Mouse (Mus musculus): ENCODE measurements around the gene Trim66.

The Trim66 gene

DNA sequence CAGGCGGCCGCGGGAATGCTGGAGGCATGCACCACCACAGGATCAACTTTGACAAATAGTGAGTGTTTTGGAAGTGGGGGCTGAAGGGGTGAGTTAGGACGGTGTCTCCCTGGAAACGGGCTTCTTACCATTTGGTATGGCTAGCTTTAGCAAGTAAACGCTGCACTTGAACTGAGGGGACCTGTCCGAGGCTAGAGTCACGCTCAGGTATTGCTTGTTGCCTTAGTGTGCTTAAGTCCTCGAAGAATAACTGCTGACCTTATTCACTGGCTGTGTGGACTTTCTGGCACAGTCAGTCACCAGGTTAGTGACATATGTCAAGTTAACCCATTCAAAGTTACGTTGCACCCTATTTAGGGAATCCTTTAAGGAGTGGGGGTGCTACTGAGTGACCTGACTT, 12.0 kb upstream of the Trim66 start:
- DNase-seq = no peak

GRCm38 (mm10) chr7:109518838-109519696, 11.1 kb upstream of the Trim66 start, which contains the start of gene Rpl27a:
Gene Rpl27a (plus strand): TSS chr7:109519147.
- DNase-seq = peak; percentile 97 to 99

- no peak for DNase-seq
Measured at GRCm38 (mm10) chr7:109518036-109518681, 10.2 kb upstream of the Trim66 start.

GRCm38 (mm10) chr7:109516500-109516899, 8.6 kb upstream of the Trim66 start:
- no peak for DNase-seq

DNA sequence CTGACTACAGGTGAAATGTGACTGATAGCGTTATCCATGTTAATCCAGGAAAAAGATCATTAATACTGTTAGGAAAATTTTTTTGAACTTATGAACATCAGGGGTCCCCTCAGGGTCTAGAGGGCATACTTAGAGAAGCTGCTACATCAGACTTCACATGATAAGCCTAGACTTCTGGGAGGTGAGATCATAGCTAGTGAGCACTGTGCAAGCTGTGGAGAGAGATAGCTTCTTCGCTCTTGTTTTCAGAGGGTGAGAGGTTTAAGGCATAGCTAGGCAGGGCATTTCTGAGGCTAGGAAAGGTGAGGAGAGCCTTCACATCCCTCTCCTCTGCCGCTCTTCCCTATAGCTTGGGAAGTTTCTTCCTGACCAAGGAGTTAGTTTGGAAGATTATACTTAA, 3.9 kb upstream of the Trim66 start:
- DNase-seq = no peak

- no peak for DNase-seq
Measured at GRCm38 (mm10) chr7:109510799-109511198, 2.9 kb upstream of the Trim66 start.

- no peak for DNase-seq
Measured at GRCm38 (mm10) chr7:109507572-109507971, 362 bp downstream of the Trim66 start.

DNA sequence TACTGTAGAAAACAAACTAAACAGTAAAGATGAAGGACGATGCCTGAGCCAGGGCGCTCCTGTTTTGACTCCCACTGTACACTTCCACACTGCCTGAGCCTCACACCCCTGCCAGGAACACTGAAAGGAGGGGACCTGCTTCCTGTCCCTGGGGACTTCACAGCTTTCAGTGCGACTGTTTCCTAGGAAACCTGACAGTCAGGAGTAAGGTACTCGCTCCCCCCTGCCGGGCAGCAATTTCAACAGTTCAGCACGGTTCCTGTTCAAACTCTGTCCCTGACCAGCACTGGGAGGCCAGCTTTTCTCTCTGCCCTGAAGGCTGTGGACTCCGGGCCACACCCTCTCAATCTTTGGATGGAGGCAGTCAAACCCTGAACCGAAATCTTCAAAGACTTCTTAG, 815 bp downstream of the Trim66 start:
- no peak for DNase-seq

DNA sequence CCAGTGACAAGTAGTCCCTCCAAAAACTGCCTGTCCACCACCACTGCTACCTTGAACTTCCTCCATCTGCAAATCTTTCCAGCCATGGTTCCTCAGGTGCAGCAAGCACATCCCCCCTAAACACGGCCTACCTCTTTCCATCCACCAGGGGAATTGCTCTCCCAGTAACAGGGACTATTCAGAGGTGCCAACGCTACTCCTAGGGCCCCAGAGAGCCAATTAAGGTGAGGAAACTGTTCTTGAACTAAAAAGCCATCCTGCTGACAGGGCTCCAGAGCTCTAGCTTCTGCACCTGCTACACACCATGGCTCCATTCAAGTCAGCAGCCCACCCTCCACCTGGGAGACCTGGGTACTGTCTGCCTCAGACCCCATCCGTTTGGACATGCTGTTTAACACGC, 10.4 kb downstream of the Trim66 start:
- DNase-seq = no peak

- no peak for DNase-seq
Measured at GRCm38 (mm10) chr7:109493319-109494316, 14.3 kb downstream of the Trim66 start.

DNA sequence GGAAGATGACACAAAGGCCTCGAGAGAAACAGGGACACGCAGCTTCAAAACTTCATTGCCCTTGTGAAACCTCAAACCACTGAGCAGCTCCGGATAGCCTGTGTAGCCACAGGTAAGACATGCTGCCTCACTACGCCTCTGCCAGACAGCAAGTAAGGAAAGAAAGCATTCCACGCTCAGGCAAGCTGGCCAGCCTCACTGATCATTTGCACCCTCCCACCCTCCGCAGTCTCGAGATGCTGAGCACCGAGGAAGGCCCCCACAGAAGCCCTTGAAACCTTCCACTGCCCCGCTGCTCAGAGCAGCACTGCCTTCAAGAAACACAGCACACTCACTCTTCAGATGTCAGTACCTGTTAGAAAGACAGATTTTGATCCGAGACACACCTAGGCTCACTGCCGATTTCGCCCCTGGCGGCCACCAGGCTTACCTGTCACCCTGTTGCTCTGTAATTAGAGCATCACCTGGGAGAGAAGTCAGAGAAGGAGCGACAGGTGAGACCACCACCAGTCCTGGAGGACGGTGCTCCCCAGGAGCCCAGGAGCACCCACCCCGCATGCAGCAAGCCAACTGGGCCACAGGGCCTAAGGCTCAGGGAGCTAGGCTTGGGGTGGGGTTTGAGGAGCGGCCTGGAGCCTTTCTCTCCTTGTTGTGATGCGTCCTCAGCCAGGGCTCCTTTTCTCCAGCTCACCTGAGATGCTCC, 15.2 kb downstream of the Trim66 start:
- no peak for DNase-seq

DNA sequence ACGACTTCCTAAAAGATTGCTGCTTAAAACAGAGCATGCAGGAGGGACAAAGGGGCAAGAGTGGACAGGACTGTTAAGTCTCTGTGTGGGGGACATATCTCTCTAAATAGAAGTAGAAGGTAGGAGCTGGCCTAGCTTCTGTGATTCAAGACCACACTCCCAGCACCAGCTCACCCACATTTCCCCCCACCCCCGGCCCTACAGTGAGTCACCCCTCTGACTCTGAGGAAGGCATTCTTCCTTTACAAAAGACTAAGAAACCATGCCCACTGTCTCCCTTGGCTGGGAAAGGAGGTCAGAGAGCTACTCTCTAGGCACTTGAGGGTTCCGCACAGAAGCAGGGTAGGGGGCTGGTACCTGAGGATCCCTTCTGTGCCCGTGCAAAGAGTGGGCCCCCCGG, 23.7 kb downstream of the Trim66 start:
- no peak for DNase-seq

DNA sequence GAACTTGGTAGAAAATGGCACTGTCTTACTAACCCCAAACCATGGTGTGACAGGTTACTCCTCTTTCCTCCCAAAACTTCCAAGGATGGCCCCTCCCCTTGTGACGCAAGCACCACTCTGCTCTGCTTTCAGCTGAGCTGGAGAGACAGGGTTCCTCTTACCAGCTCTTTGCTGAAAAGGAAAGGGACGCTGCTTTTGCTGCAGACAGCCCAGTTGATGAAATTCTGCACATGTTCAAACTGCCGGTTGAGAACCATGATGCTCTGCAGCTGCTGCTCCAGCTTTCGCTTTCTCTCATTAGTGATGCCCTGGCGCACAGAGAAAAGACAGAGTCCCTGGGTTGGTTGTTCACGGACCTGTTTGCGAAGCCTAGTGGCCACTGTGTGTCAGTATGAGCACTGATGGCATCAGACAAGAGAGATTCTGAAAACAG, 27.2 kb downstream of the Trim66 start:
- peak in 1 of 2 experiments; percentile 7 for DNase-seq

DNA sequence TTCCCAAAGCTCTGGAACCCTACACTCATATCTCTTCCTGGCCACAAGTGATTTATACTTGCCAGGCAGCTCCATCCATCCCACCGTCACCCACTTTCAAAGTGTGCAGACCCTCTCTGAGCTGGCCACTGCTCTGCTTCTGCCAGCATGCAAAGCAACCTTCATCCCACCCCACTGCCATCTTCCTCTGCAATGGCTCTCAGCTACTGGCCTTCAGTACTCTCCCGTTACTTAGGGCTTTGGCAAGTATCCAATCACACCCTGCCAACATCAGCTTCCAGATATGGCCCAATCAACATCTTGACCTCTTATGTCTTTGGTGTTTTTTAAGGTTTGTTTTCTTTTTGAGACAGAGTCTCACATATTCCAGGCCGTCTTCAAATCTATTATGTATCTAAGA, 30.0 kb downstream of the Trim66 start:
- DNase-seq = no peak

GRCm38 (mm10) chr7:109470700-109471099, 37.2 kb downstream of the Trim66 start:
- DNase-seq = no peak

DNA sequence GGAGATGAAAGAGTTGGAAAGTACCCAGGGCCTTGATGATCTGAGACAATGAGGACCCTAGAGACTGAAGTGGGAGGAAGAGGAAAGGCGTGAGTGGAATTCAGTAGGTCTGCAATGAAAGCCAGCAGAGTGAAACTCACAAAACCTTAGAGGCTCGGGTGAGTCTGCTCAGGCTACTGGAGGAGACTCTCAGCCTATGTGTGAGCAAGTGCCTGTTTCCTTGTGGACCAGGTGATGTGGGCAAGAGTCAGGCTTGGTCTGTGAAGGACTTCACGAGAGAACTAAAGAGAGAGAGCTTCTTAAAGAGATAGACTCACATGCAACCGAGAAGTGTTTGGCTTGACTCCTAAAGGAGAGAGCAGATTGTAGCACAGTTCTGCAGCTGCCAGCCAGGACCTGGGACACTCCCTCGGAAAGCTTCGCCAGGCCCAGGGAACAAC, 39.7 kb downstream of the Trim66 start:
- no peak for DNase-seq

- DNase-seq = no peak
Measured at GRCm38 (mm10) chr7:109467591-109467990, 40.3 kb downstream of the Trim66 start.

- no peak for DNase-seq
Measured at GRCm38 (mm10) chr7:109460698-109461097, 47.2 kb downstream of the Trim66 start.

DNA sequence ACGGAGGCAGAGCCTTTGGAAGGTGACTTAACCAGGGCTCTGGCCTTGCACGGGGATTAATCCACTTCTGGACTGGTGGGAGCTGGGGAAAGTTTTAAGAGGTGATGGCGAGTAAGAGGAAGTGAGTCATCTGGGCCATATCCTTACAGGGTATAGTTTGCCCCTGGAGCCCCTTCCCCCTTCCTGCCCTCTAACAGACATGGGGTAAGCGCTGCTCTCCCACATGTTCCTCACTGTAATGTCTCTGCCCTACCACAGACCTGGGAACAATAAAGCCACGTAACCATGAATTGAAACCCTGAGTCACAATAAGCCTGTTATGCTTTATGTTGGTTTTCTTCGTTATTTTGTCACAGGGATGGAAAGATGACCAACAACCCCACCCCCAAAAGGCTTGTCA, 51.4 kb downstream of the Trim66 start:
- no peak for DNase-seq

GRCm38 (mm10) chr7:109455748-109456147, 52.2 kb downstream of the Trim66 start:
- DNase-seq = no peak

DNA sequence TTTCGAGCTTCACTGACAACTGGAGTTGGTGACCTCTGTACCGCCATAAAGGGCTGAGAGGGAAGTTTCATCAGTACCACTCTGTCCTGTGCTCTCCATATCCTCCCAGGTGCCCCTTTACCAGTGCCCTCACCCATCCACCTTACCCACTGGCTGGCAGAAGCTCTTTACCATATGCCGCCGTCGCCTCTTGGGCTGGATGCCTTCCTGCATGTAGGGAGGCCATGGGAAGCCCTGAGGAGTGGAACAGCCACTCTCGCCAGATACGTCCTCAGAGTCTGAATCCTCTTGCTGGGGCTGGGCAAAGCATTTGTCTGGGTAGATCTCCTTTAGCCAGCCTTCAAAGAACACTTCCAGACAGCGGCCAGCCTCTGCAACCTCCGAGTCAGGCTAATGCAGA, 53.1 kb downstream of the Trim66 start:
- no peak for DNase-seq

- no peak for DNase-seq
Measured at GRCm38 (mm10) chr7:109448060-109448459, 59.9 kb downstream of the Trim66 start.

Data from spleen, adult 18-20 months (tissue).